Comparison of ENCODE assay signal across 8 mouse cellular contexts in the genomic region with DNA sequence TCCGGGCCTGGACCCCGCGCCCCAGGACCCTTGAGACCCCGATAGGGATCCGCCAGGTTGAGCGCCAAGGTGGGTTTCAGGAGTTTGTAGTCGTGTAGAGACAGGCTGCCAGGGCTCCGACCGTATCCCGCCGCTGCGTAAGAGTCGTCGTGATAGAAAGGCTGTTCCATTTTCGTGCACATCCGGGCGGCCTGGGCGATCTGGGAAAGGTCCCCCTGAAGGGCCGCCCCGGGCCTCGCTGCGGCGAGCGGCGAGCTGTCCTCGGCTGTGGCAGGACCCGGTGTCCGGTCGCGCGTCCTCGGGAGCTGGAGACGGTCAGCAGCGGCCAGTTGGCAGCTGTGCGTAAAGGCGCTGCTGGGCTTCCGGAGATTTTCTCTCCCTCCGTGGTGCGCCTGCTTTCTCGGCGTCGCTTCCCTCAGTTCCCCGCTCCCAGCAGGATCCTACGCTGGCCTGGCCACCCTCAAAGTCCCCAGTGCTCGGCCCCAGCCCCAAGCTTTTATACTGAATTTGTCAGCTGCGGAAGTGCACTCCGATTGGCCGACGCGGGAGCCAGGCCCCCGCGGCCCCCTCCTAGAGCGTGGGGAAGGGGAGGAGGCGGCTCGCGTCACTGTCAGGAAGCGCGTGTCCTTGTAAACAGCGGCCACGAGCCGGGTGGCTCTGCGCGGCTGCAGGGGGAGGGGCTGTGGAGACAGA. TPM values are rescaled to one million over a fixed set of nuclear protein-coding genes. Genes with fewer than 3 reads are reported as not detected.
DNase-seq lines count a peak whose midpoint lies in the region; ATAC-seq and TF ChIP-seq lines count a peak whose summit lies in the region.

A gene (minus strand): TSS at position 471 of the 693 bp plus-strand sequence.

- TF ChIP-seq CTCF in olfactory bulb, adult 2 months (IDR thresholded peaks at IDR 0.05; ENCODE audit: insufficient read depth, low read depth, low read length), result no peak

- WGBS in lung, embryonic 15.5 days, result under 1% methylated on average over 63 of the region's 63 CpGs
- under 1% methylated on average over 63 of the region's 63 CpGs for WGBS in olfactory bulb, adult 2 months

- H3K27me3 ChIP-seq in lung, embryonic 15.5 days, result no peaks in the 10 kb centered on the region

- ATAC-seq in frontal cortex, adult (ENCODE audit: low TSS enrichment), result peak; percentile 46
- ATAC-seq in hematopoietic stem cell, adult 5-6 weeks (replicated peaks in 1 of 2; ENCODE audit: insufficient read depth in 1 of 2, low FRiP score in 2 of 2, low TSS enrichment in 1 of 2, low read depth in 1 of 2, poor library complexity in 2 of 2, severe bottlenecking in 2 of 2), result peak; percentile 37 to 52
- ATAC-seq in lung, embryonic 15.5 days (ENCODE audit: borderline replicate concordance, extremely low read depth, low FRiP score, low TSS enrichment), result peak; percentile 63

- peaks cover 79% of the 10 kb centered on the region for H3K4me1 ChIP-seq in lung, embryonic 15.5 days
- H3K4me1 ChIP-seq in olfactory bulb, adult 2 months (ENCODE audit: control insufficient read depth, insufficient read depth, low read length), result peaks cover 25% of the 10 kb centered on the region

- peak within 1 kb of the TSS; percentile 93 for H3K27ac ChIP-seq in lung, embryonic 15.5 days
- H3K27ac ChIP-seq in olfactory bulb, adult 2 months (ENCODE audit: insufficient read depth, low read depth, low read length), result peak within 1 kb of the TSS; percentile 95

- TF ChIP-seq POLR2A in olfactory bulb, adult 2 months (IDR thresholded peaks at IDR 0.05; ENCODE audit: insufficient read depth, low read depth, low read length), result peak; percentile 100

- H3K36me3 ChIP-seq in lung, embryonic 15.5 days, result peaks cover 9% of the 10 kb centered on the region

- DNase-seq in ES-CJ7 (ENCODE audit: low read depth, low spot score), result peak; percentile 94
- peak; percentile 90 to 91 for DNase-seq in cerebellum, adult 18-20 months
- DNase-seq in layer of hippocampus, adult 9-10 months (ENCODE audit: low spot score), result peak; percentile 96
- peak; percentile 94 to 96 for DNase-seq in thymus, adult 18-20 months

- H3K9ac ChIP-seq in lung, embryonic 15.5 days, result peak within 1 kb of the TSS; percentile 81

- H3K9me3 ChIP-seq in lung, embryonic 15.5 days, result no peaks in the 10 kb centered on the region

- peak within 1 kb of the TSS; percentile 61 for H3K4me3 ChIP-seq in lung, embryonic 15.5 days
- H3K4me3 ChIP-seq in olfactory bulb, adult 2 months (ENCODE audit: insufficient read depth, low read depth, low read length), result peak within 1 kb of the TSS; percentile 83

- peak within 1 kb of the TSS; percentile 99 for H3K4me2 ChIP-seq in lung, embryonic 15.5 days

RNA-seq across cellular contexts. Expression of the gene that starts here (rescaled TPM):
- 208 and 220 TPM in 2 replicates for total RNA-seq in hematopoietic stem cell, adult 5-6 weeks (2017)
- polyA plus RNA-seq in lung, embryonic 15.5 days (2015; fragmentation: Nextera tagmentation; extraction: Ambion mirVana), result 17.4 and 20.5 TPM in 2 replicates
- not detected in 2 replicates for polyA plus RNA-seq in olfactory bulb, adult 2 months (2012; ENCODE audit: insufficient read depth, insufficient read length, low replicate concordance, missing spikeins)

Comparison
In these comparisons a context has a peak if more than half of its experiments do, and no peak if none do; other contexts are left out.
1. Peak in every context shown above with its lines: DNase-seq, ATAC-seq, H3K4me3 ChIP-seq and H3K27ac ChIP-seq.
2. RNA of the gene that starts here (polyA plus RNA-seq): 17.4 to 20.5 TPM in lung, embryonic 15.5 days; not detected in olfactory bulb, adult 2 months; every median in the first group is over 10 times any median in the second.